Mouse (Mus musculus): ENCODE data around the gene Zfp580. TPM values are rescaled to one million over a fixed set of nuclear protein-coding genes. Genes with fewer than 3 reads are reported as not detected.

Gene Zfp580
- total and polyA plus RNA-seq, 3 experiments: 1.0 to 19.9 TPM; not detected in 1

- Histone ChIP-seq H3K79me2 (ENCODE audit: control insufficient read depth, insufficient read depth, low read length, poor library complexity) (no peaks in the 10 kb centered on the region), H3K27me3 (ENCODE audit: control insufficient read depth in 1 of 2, insufficient read depth in 2 of 2, low read length in 2 of 2) (no peaks in the 10 kb centered on the region), H3K4me1 (ENCODE audit: control insufficient read depth in 1 of 2, insufficient read depth in 2 of 2, low read length in 2 of 2) (peaks cover 0 to 5% of the 10 kb centered on the region in 2 experiments; a peak in 1 of 4 replicates), H3K9ac (ENCODE audit: control insufficient read depth, low read depth, low read length, poor library complexity, severe bottlenecking) (no peak overlapping the region), H3K9me3 (replicated peaks; ENCODE audit: insufficient read depth, low read length) (no peaks in the 10 kb centered on the region), H3K27ac (ENCODE audit: control insufficient read depth, low read depth, low read length) (no peak overlapping the region), H3K36me3 (ENCODE audit: control insufficient read depth in 1 of 2, insufficient read depth in 2 of 2, low read length in 2 of 2) (peaks cover 0 to 5% of the 10 kb centered on the region in 2 experiments; a peak in 1 of 4 replicates), H3K4me3 (ENCODE audit: control insufficient read depth in 1 of 2, insufficient read depth in 1 of 2, low read depth in 2 of 2, low read length in 2 of 2) (no peak overlapping the region)
- TF ChIP-seq POLR2AphosphoS5 (IDR thresholded peaks at IDR 0.05; ENCODE audit: borderline replicate concordance, low read depth, low read length) (no peak), POLR2AphosphoS2 (IDR thresholded peaks at IDR 0.05; ENCODE audit: low read length) (no peak), SIN3A (IDR thresholded peaks at IDR 0.05; ENCODE audit: low read length) (no peak), ZC3H11A (IDR thresholded peaks at IDR 0.05; ENCODE audit: low read depth, low read length) (no peak), USF2 (IDR thresholded peaks at IDR 0.05; ENCODE audit: borderline replicate concordance in 1 of 2, insufficient read depth in 1 of 2, low read depth in 1 of 2, low read length in 2 of 2) (no peak), CHD2 (IDR thresholded peaks at IDR 0.05; ENCODE audit: low read length) (no peak), CHD1 (IDR thresholded peaks at IDR 0.05; ENCODE audit: low read depth, low read length) (no peak), MEF2A (IDR thresholded peaks at IDR 0.05; ENCODE audit: extremely low read depth, insufficient replicate concordance, low read depth, low read length, poor library complexity, severe bottlenecking) (no peak), GATA1 (IDR thresholded peaks at IDR 0.05; ENCODE audit: low read depth, low read length) (no peak), KAT2A (conservative IDR thresholded peaks at IDR 0.05; ENCODE audit: low read depth, low read length) (no peak), NELFE (IDR thresholded peaks at IDR 0.05; ENCODE audit: low read depth, low read length) (no peak), RCOR1 (IDR thresholded peaks at IDR 0.05; ENCODE audit: low read depth, low read length) (no peak)
- DNase-seq (ENCODE audit: low read depth, low spot score): no peak
Measured at GRCm38 (mm10) chr7:5102564-5102963, 51.2 kb downstream of the Zfp580 start.

Other genes starting within 250 kb of the Zfp580 start
- gene Ube2s, start 238.9 kb upstream of the Zfp580 start, total RNA-seq (2012; rRNA removed): 341 and 346 TPM in 2 replicates
- gene Ube2s, start 238.9 kb upstream of the Zfp580 start, polyA plus RNA-seq (2012; ENCODE audit: insufficient read depth in 1 of 2, insufficient read length in 2 of 2, low read depth in 1 of 2, low replicate concordance in 2 of 2, missing spikeins in 1 of 2): 100 to 1,000 TPM in 1 of 2 experiments, not detected in 1; 740 TPM
- not detected in 2 replicates for gene Shisa7, start 206.8 kb upstream of the Zfp580 start, total RNA-seq (2012; rRNA removed)
- under 1 TPM in 1 of 2 experiments, not detected in 1; 0.07 TPM for gene Shisa7, start 206.8 kb upstream of the Zfp580 start, polyA plus RNA-seq (2012; ENCODE audit: insufficient read depth in 1 of 2, insufficient read length in 2 of 2, low read depth in 1 of 2, low replicate concordance in 2 of 2, missing spikeins in 1 of 2)
- 2.6 and 2.8 TPM in 2 replicates for gene Isoc2b, start 181.3 kb upstream of the Zfp580 start, total RNA-seq (2012; rRNA removed)
- gene Isoc2b, start 181.3 kb upstream of the Zfp580 start, polyA plus RNA-seq (2012; ENCODE audit: insufficient read depth in 1 of 2, insufficient read length in 2 of 2, low read depth in 1 of 2, low replicate concordance in 2 of 2, missing spikeins in 1 of 2): 1 to 10 TPM in 1 of 2 experiments, not detected in 1; 3.0 TPM
- 11.1 and 12.4 TPM in 2 replicates for gene Isoc2a, start 174.4 kb upstream of the Zfp580 start, total RNA-seq (2012; rRNA removed)
- 10 to 100 TPM in 1 of 2 experiments, not detected in 1; 20.6 TPM for gene Isoc2a, start 174.4 kb upstream of the Zfp580 start, polyA plus RNA-seq (2012; ENCODE audit: insufficient read depth in 1 of 2, insufficient read length in 2 of 2, low read depth in 1 of 2, low replicate concordance in 2 of 2, missing spikeins in 1 of 2)
- 0.15 TPM in 1 of 2 replicates, not detected in the other for gene Gm36210, start 145.0 kb upstream of the Zfp580 start, total RNA-seq (2012; rRNA removed)
- under 1 TPM in 1 of 2 experiments, not detected in 1; 0.97 TPM for gene Gm36210, start 145.0 kb upstream of the Zfp580 start, polyA plus RNA-seq (2012; ENCODE audit: insufficient read depth in 1 of 2, insufficient read length in 2 of 2, low read depth in 1 of 2, low replicate concordance in 2 of 2, missing spikeins in 1 of 2)
- gene Zfp628, start 136.3 kb upstream of the Zfp580 start, total RNA-seq (2012; rRNA removed): 2.5 and 3.3 TPM in 2 replicates
- gene Zfp628, start 136.3 kb upstream of the Zfp580 start, polyA plus RNA-seq (2012; ENCODE audit: insufficient read depth in 1 of 2, insufficient read length in 2 of 2, low read depth in 1 of 2, low replicate concordance in 2 of 2, missing spikeins in 1 of 2): 10 to 100 TPM in 1 of 2 experiments, not detected in 1; 17.6 TPM
- gene Nat14, start 129.5 kb upstream of the Zfp580 start, total RNA-seq (2012; rRNA removed): 0.81 and 0.85 TPM in 2 replicates
- 1 to 10 TPM in 1 of 2 experiments, not detected in 1; 1.9 TPM for gene Nat14, start 129.5 kb upstream of the Zfp580 start, polyA plus RNA-seq (2012; ENCODE audit: insufficient read depth in 1 of 2, insufficient read length in 2 of 2, low read depth in 1 of 2, low replicate concordance in 2 of 2, missing spikeins in 1 of 2)
- 0.04 TPM in 1 of 2 replicates, not detected in the other for gene Ssc5d, start 125.8 kb upstream of the Zfp580 start, total RNA-seq (2012; rRNA removed)
- gene Ssc5d, start 125.8 kb upstream of the Zfp580 start, polyA plus RNA-seq (2012; ENCODE audit: insufficient read depth in 1 of 2, insufficient read length in 2 of 2, low read depth in 1 of 2, low replicate concordance in 2 of 2, missing spikeins in 1 of 2): under 1 TPM in 1 of 2 experiments, not detected in 1; 0.17 TPM
- not detected in 2 replicates for gene Sbk2, start 87.1 kb upstream of the Zfp580 start, total RNA-seq (2012; rRNA removed)
- gene Sbk2, start 87.1 kb upstream of the Zfp580 start, polyA plus RNA-seq (2012; ENCODE audit: insufficient read depth in 1 of 2, insufficient read length in 2 of 2, low read depth in 1 of 2, low replicate concordance in 2 of 2, missing spikeins in 1 of 2): not detected
- not detected in 2 replicates for gene Sbk3, start 80.4 kb upstream of the Zfp580 start, total RNA-seq (2012; rRNA removed)
- gene Sbk3, start 80.4 kb upstream of the Zfp580 start, polyA plus RNA-seq (2012; ENCODE audit: insufficient read depth in 1 of 2, insufficient read length in 2 of 2, low read depth in 1 of 2, low replicate concordance in 2 of 2, missing spikeins in 1 of 2): not detected
- gene Zfp579, start 55.4 kb upstream of the Zfp580 start, total RNA-seq (2012; rRNA removed): 0.42 and 0.54 TPM in 2 replicates
- 1 to 10 TPM in 1 of 2 experiments, not detected in 1; 3.6 TPM for gene Zfp579, start 55.4 kb upstream of the Zfp580 start, polyA plus RNA-seq (2012; ENCODE audit: insufficient read depth in 1 of 2, insufficient read length in 2 of 2, low read depth in 1 of 2, low replicate concordance in 2 of 2, missing spikeins in 1 of 2)
- 9.2 and 9.4 TPM in 2 replicates for gene Zfp524, start 37.1 kb upstream of the Zfp580 start, total RNA-seq (2012; rRNA removed)
- gene Zfp524, start 37.1 kb upstream of the Zfp580 start, polyA plus RNA-seq (2012; ENCODE audit: insufficient read depth in 1 of 2, insufficient read length in 2 of 2, low read depth in 1 of 2, low replicate concordance in 2 of 2, missing spikeins in 1 of 2): 10 to 100 TPM in 1 of 2 experiments, not detected in 1; 12.7 TPM
- 27.5 and 28.1 TPM in 2 replicates for gene Fiz1, start 36.8 kb upstream of the Zfp580 start, total RNA-seq (2012; rRNA removed)
- 10 to 100 TPM in 1 of 2 experiments, not detected in 1; 56.5 TPM for gene Fiz1, start 36.8 kb upstream of the Zfp580 start, polyA plus RNA-seq (2012; ENCODE audit: insufficient read depth in 1 of 2, insufficient read length in 2 of 2, low read depth in 1 of 2, low replicate concordance in 2 of 2, missing spikeins in 1 of 2)
- gene Gm44973, start 36.0 kb upstream of the Zfp580 start, total RNA-seq (2012; rRNA removed): not detected in 2 replicates
- gene Gm44973, start 36.0 kb upstream of the Zfp580 start, polyA plus RNA-seq (2012; ENCODE audit: insufficient read depth in 1 of 2, insufficient read length in 2 of 2, low read depth in 1 of 2, low replicate concordance in 2 of 2, missing spikeins in 1 of 2): 1 to 10 TPM in 1 of 2 experiments, not detected in 1; 7.9 TPM
- gene Zfp865, start 31.2 kb upstream of the Zfp580 start, total RNA-seq (2012; rRNA removed): 12.2 and 12.7 TPM in 2 replicates
- gene Zfp865, start 31.2 kb upstream of the Zfp580 start, polyA plus RNA-seq (2012; ENCODE audit: insufficient read depth in 1 of 2, insufficient read length in 2 of 2, low read depth in 1 of 2, low replicate concordance in 2 of 2, missing spikeins in 1 of 2): 10 to 100 TPM in 1 of 2 experiments, not detected in 1; 34.6 TPM
- 0.39 and 0.50 TPM in 2 replicates for gene Ccdc106, start 31.0 kb upstream of the Zfp580 start, total RNA-seq (2012; rRNA removed)
- gene Ccdc106, start 31.0 kb upstream of the Zfp580 start, polyA plus RNA-seq (2012; ENCODE audit: insufficient read depth in 1 of 2, insufficient read length in 2 of 2, low read depth in 1 of 2, low replicate concordance in 2 of 2, missing spikeins in 1 of 2): under 1 TPM in 1 of 2 experiments, not detected in 1; 0.82 TPM
- not detected in 2 replicates for gene 4632433K11Rik, start 17.4 kb upstream of the Zfp580 start, total RNA-seq (2012; rRNA removed)
- not detected for gene 4632433K11Rik, start 17.4 kb upstream of the Zfp580 start, polyA plus RNA-seq (2012; ENCODE audit: insufficient read depth in 1 of 2, insufficient read length in 2 of 2, low read depth in 1 of 2, low replicate concordance in 2 of 2, missing spikeins in 1 of 2)
- 0.96 and 1.2 TPM in 2 replicates for gene Zfp784, start 13.1 kb upstream of the Zfp580 start, total RNA-seq (2012; rRNA removed)
- 1 to 10 TPM in 1 of 2 experiments, not detected in 1; 2.9 TPM for gene Zfp784, start 13.1 kb upstream of the Zfp580 start, polyA plus RNA-seq (2012; ENCODE audit: insufficient read depth in 1 of 2, insufficient read length in 2 of 2, low read depth in 1 of 2, low replicate concordance in 2 of 2, missing spikeins in 1 of 2)
- gene U2af2, start 10.6 kb downstream of the Zfp580 start, total RNA-seq (2012; rRNA removed): 301 and 311 TPM in 2 replicates
- gene U2af2, start 10.6 kb downstream of the Zfp580 start, polyA plus RNA-seq (2012; ENCODE audit: insufficient read depth in 1 of 2, insufficient read length in 2 of 2, low read depth in 1 of 2, low replicate concordance in 2 of 2, missing spikeins in 1 of 2): 100 to 1,000 TPM; 477 to 491 TPM
- gene Epn1, start 28.7 kb downstream of the Zfp580 start, total RNA-seq (2012; rRNA removed): 72.3 and 75.5 TPM in 2 replicates
- gene Epn1, start 28.7 kb downstream of the Zfp580 start, polyA plus RNA-seq (2012; ENCODE audit: insufficient read depth in 1 of 2, insufficient read length in 2 of 2, low read depth in 1 of 2, low replicate concordance in 2 of 2, missing spikeins in 1 of 2): 100 to 1,000 TPM in 1 of 2 experiments, not detected in 1; 147 TPM
- gene Rfpl4, start 65.4 kb downstream of the Zfp580 start, total RNA-seq (2012; rRNA removed): not detected in 2 replicates
- gene Rfpl4, start 65.4 kb downstream of the Zfp580 start, polyA plus RNA-seq (2012; ENCODE audit: insufficient read depth in 1 of 2, insufficient read length in 2 of 2, low read depth in 1 of 2, low replicate concordance in 2 of 2, missing spikeins in 1 of 2): not detected
- gene Rasl2-9, start 74.4 kb downstream of the Zfp580 start, total RNA-seq (2012; rRNA removed): not detected in 2 replicates
- 100 to 1,000 TPM in 1 of 2 experiments, under 1 TPM in 1; 0.65 to 196 TPM for gene Rasl2-9, start 74.4 kb downstream of the Zfp580 start, polyA plus RNA-seq (2012; ENCODE audit: insufficient read depth in 1 of 2, insufficient read length in 2 of 2, low read depth in 1 of 2, low replicate concordance in 2 of 2, missing spikeins in 1 of 2)
- gene Vmn1r55, start 98.1 kb downstream of the Zfp580 start, total RNA-seq (2012; rRNA removed): not detected in 2 replicates
- not detected for gene Vmn1r55, start 98.1 kb downstream of the Zfp580 start, polyA plus RNA-seq (2012; ENCODE audit: insufficient read depth in 1 of 2, insufficient read length in 2 of 2, low read depth in 1 of 2, low replicate concordance in 2 of 2, missing spikeins in 1 of 2)
- gene Vmn1r56, start 145.2 kb downstream of the Zfp580 start, total RNA-seq (2012; rRNA removed): not detected in 2 replicates
- not detected for gene Vmn1r56, start 145.2 kb downstream of the Zfp580 start, polyA plus RNA-seq (2012; ENCODE audit: insufficient read depth in 1 of 2, insufficient read length in 2 of 2, low read depth in 1 of 2, low replicate concordance in 2 of 2, missing spikeins in 1 of 2)
- gene Vmn1r57, start 167.0 kb downstream of the Zfp580 start, total RNA-seq (2012; rRNA removed): not detected in 2 replicates
- not detected for gene Vmn1r57, start 167.0 kb downstream of the Zfp580 start, polyA plus RNA-seq (2012; ENCODE audit: insufficient read depth in 1 of 2, insufficient read length in 2 of 2, low read depth in 1 of 2, low replicate concordance in 2 of 2, missing spikeins in 1 of 2)